Mouse (Mus musculus): Measurements from ENCODE around the gene Loxl4. TPM values are rescaled to one million over a fixed set of nuclear protein-coding genes. Genes with fewer than 3 reads are reported as not detected.

The Loxl4 gene
- total and polyA plus RNA-seq, 3 experiments = 0.03 to 0.04 TPM; not detected in 1

DNA sequence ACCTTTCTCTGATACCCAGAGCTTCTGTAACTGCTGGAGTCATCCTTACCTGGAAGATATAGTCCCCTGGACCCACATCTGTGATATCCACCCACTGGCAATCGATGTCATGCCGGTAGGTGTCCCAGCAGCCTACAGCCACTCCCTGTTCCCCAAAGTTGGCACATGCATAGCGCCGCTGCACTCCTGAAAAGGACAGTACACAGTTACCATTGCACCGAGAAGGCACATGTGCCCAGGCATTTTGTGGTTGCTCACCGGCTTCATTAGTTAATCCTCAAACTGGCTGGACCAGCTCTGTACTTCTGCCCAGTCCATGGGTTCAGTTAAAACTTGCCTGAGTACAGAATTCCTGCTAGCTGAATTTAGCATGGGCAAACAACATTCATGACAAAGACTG, 14.7 kb downstream of the Loxl4 start:
- Histone ChIP-seq H3K9ac (ENCODE audit: control insufficient read depth, low read depth, low read length, poor library complexity, severe bottlenecking) (no peak overlapping the region), H3K36me3 (ENCODE audit: control insufficient read depth in 1 of 2, insufficient read depth in 2 of 2, low read length in 2 of 2) (no peaks in the 10 kb centered on the region; a peak in 1 of 4 replicates)

DNA sequence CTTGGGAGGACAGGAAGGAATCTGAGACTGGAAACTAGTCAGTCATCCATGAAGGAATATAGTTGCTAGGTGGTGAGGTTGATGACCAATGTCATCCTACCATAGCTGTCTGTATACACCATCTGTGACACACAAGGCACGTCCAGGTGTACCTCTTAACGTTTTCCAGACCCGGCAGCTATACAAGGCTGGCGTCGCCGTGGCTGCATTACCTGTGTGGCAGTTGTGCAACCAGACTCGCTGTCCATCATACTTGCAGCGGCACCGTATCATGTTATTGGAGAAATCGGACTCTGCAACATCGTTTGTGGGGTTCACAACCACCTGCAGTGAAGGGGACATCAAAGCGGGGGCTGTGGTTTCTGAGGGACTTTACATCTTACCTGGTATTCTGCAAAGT, 15.3 kb downstream of the Loxl4 start:
- H3K9ac ChIP-seq (ENCODE audit: control insufficient read depth, low read depth, low read length, poor library complexity, severe bottlenecking) = no peak overlapping the region
- no peaks in the 10 kb centered on the region; a peak in 1 of 4 replicates for H3K36me3 ChIP-seq (ENCODE audit: control insufficient read depth in 1 of 2, insufficient read depth in 2 of 2, low read length in 2 of 2)
- no peak for DNase-seq (ENCODE audit: low read depth, low spot score)
- no peaks in the 10 kb centered on the region for H3K9me3 ChIP-seq (replicated peaks; ENCODE audit: insufficient read depth, low read length)
- H3K27me3 ChIP-seq (ENCODE audit: control insufficient read depth in 1 of 2, insufficient read depth in 2 of 2, low read length in 2 of 2) = no peaks in the 10 kb centered on the region
- no peak for TF ChIP-seq SIN3A (IDR thresholded peaks at IDR 0.05; ENCODE audit: low read length)
- no peak for TF ChIP-seq GATA1 (IDR thresholded peaks at IDR 0.05; ENCODE audit: low read depth, low read length)
- no peaks in the 10 kb centered on the region for H3K79me2 ChIP-seq (ENCODE audit: control insufficient read depth, insufficient read depth, low read length, poor library complexity)
- no peak overlapping the region for H3K4me3 ChIP-seq (ENCODE audit: control insufficient read depth in 1 of 2, insufficient read depth in 1 of 2, low read depth in 2 of 2, low read length in 2 of 2)
- H3K27ac ChIP-seq (ENCODE audit: control insufficient read depth, low read depth, low read length) = no peak overlapping the region
- H3K4me1 ChIP-seq (ENCODE audit: control insufficient read depth in 1 of 2, insufficient read depth in 2 of 2, low read length in 2 of 2) = no peaks in the 10 kb centered on the region

More for the DNA sequence above, 14.7 kb downstream of the Loxl4 start:
- Histone ChIP-seq H3K79me2 (ENCODE audit: control insufficient read depth, insufficient read depth, low read length, poor library complexity) (no peaks in the 10 kb centered on the region), H3K4me1 (ENCODE audit: control insufficient read depth in 1 of 2, insufficient read depth in 2 of 2, low read length in 2 of 2) (no peaks in the 10 kb centered on the region), H3K27me3 (ENCODE audit: control insufficient read depth in 1 of 2, insufficient read depth in 2 of 2, low read length in 2 of 2) (no peaks in the 10 kb centered on the region), H3K4me3 (ENCODE audit: control insufficient read depth in 1 of 2, insufficient read depth in 1 of 2, low read depth in 2 of 2, low read length in 2 of 2) (no peak overlapping the region), H3K27ac (ENCODE audit: control insufficient read depth, low read depth, low read length) (no peak overlapping the region), H3K9me3 (replicated peaks; ENCODE audit: insufficient read depth, low read length) (no peaks in the 10 kb centered on the region)
- TF ChIP-seq SMC3 (IDR thresholded peaks at IDR 0.05; ENCODE audit: low read depth, low read length) = no peak
- no peak for TF ChIP-seq JUND (IDR thresholded peaks at IDR 0.05; ENCODE audit: low read depth, low read length)
- TF ChIP-seq ZMIZ1 (IDR thresholded peaks at IDR 0.05; ENCODE audit: low read depth, low read length) = no peak
- TF ChIP-seq ELF1 (IDR thresholded peaks at IDR 0.05; ENCODE audit: low read depth, low read length) = no peak
- no peak for TF ChIP-seq MYC (IDR thresholded peaks at IDR 0.05; ENCODE audit: low read depth, low read length)
- TF ChIP-seq USF1 (IDR thresholded peaks at IDR 0.05; ENCODE audit: low read depth, low read length) = no peak
- TF ChIP-seq MXI1 (IDR thresholded peaks at IDR 0.05; ENCODE audit: low read depth, low read length) = no peak
- no peak for TF ChIP-seq MEF2A (IDR thresholded peaks at IDR 0.05; ENCODE audit: extremely low read depth, insufficient replicate concordance, low read depth, low read length, poor library complexity, severe bottlenecking)
- no peak for TF ChIP-seq MAFK (IDR thresholded peaks at IDR 0.05; ENCODE audit: borderline replicate concordance, low read depth, low read length)
- no peak for TF ChIP-seq E2F4 (IDR thresholded peaks at IDR 0.05; ENCODE audit: borderline replicate concordance, low read depth, low read length)
- no peak for TF ChIP-seq POLR2AphosphoS2 (IDR thresholded peaks at IDR 0.05; ENCODE audit: low read length)
- TF ChIP-seq TBP (IDR thresholded peaks at IDR 0.05; ENCODE audit: low read depth, low read length) = no peak
- TF ChIP-seq TCF12 (IDR thresholded peaks at IDR 0.05; ENCODE audit: low read depth, low read length) = no peak
- TF ChIP-seq ZKSCAN1 (IDR thresholded peaks at IDR 0.05; ENCODE audit: low read depth, low read length) = no peak
- TF ChIP-seq GATA1 (IDR thresholded peaks at IDR 0.05; ENCODE audit: low read depth, low read length) = no peak
- no peak for TF ChIP-seq ETS1 (IDR thresholded peaks at IDR 0.05; ENCODE audit: low read depth, low read length)
- no peak for TF ChIP-seq TAL1 (IDR thresholded peaks at IDR 0.05; ENCODE audit: low read length)
- no peak for DNase-seq (ENCODE audit: low read depth, low spot score)

Measured in MEL (cell line).